Comparison of ENCODE assay signal across 39 mouse cellular contexts in genomic region chrX:53224353-53224944, GRCm38 (mm10). TPM values are rescaled to one million over a fixed set of nuclear protein-coding genes. Genes with fewer than 3 reads are reported as not detected.
A peak's percentile ranks its signal among the peaks of the same experiment; 100 is the strongest.
DNase-seq lines count a peak whose midpoint lies in the region; ATAC-seq lines count a peak whose summit lies in the region.
"Had no signal": no experiment of that assay in that cellular context is flagged by ENCODE, and none has a peak within 500 bp of the region (broad histone marks: within the 10 kb centered on the region; RNA-seq: fewer than 3 reads in every experiment).

No protein-coding gene starts in this region.

- WGBS in heart, embryonic 13.5 days, result 53% methylated on average over 6 of the region's 6 CpGs
- WGBS in kidney, embryonic 14.5 days, result 42% methylated on average over 6 of the region's 6 CpGs
- 52% methylated on average over 6 of the region's 6 CpGs for WGBS in lung, embryonic 16.5 days

- peak overlapping the region; percentile 34 for H3K27ac ChIP-seq in heart, embryonic 13.5 days (replicated peaks)
- peak overlapping the region; percentile 30; the same call in 1 of the 2 replicates for H3K27ac ChIP-seq in kidney, embryonic 14.5 days (ENCODE audit: low read depth, low read length)
- peak overlapping the region; percentile 44; the same call in 1 of the 2 replicates for H3K27ac ChIP-seq in lung, embryonic 16.5 days (ENCODE audit: low read length)
- H3K27ac ChIP-seq: embryonic facial prominence, embryonic 13.5 days; gastrocnemius, adult 2 months; heart, adult 2 months; liver, embryonic 14.5 days had no signal

- no peak for DNase-seq in heart, postnatal 4 days
- DNase-seq in kidney, postnatal 25 days, result no peak
- no peak for DNase-seq in lung, postnatal 25 days (ENCODE audit: low spot score)
- no peak for DNase-seq in ovary, adult 18-20 months (ENCODE audit: low spot score)
- DNase-seq: adrenal gland, postnatal 25 days; cerebellum, adult 11-12 months; cerebellum, adult 9-11 months; embryo, embryonic 11 days; gastrocnemius, adult 2 months; gastrocnemius, postnatal 36 days; heart, adult 2 months; kidney, adult 8-10 months; layer of hippocampus, postnatal 36 days; left cerebral cortex, postnatal 4 days; liver; lung, adult 2 months; midbrain, embryonic 14.5 days; retina, postnatal 1 day; right cerebral cortex, postnatal 14 days; thymus, postnatal 4 days had no signal

- no peak overlapping the region for H3K9ac ChIP-seq in heart, embryonic 13.5 days
- no peak overlapping the region for H3K9ac ChIP-seq in kidney, embryonic 14.5 days (ENCODE audit: low read depth, low read length)
- no peak overlapping the region for H3K9ac ChIP-seq in lung, embryonic 16.5 days (ENCODE audit: low read length)
- H3K9ac ChIP-seq: embryonic facial prominence, embryonic 13.5 days; liver, embryonic 14.5 days had no signal

- no peaks in the 10 kb centered on the region for H3K36me3 ChIP-seq in heart, embryonic 13.5 days
- H3K36me3 ChIP-seq in kidney, embryonic 14.5 days (ENCODE audit: control insufficient read depth, insufficient read depth, low read length), result no peaks in the 10 kb centered on the region
- H3K36me3 ChIP-seq in lung, embryonic 16.5 days (ENCODE audit: control insufficient read depth, insufficient read depth, low read length), result no peaks in the 10 kb centered on the region
- H3K36me3 ChIP-seq: embryonic facial prominence, embryonic 13.5 days had no signal

- no peaks in the 10 kb centered on the region for H3K27me3 ChIP-seq in heart, embryonic 13.5 days (replicated peaks)
- no peaks in the 10 kb centered on the region for H3K27me3 ChIP-seq in kidney, embryonic 14.5 days (ENCODE audit: control insufficient read depth, insufficient read depth, low read length)
- no peaks in the 10 kb centered on the region for H3K27me3 ChIP-seq in lung, embryonic 16.5 days (ENCODE audit: control insufficient read depth, insufficient read depth, low read depth, low read length)
- H3K27me3 ChIP-seq: embryonic facial prominence, embryonic 13.5 days had no signal

- ATAC-seq in heart, embryonic 13.5 days (ENCODE audit: extremely low read depth, insufficient number of reproducible peaks, low FRiP score, low TSS enrichment), result no peak
- ATAC-seq in kidney, embryonic 14.5 days (ENCODE audit: low FRiP score, low TSS enrichment), result peak; percentile 52; the same call in 1 of the 2 replicates
- ATAC-seq in lung, embryonic 16.5 days (ENCODE audit: low read depth), result peak; percentile 70
- ATAC-seq: CD4-positive, CD25-positive, alpha-beta regulatory T cell, adult 4 months; forebrain, embryonic 16.5 days; hindbrain, embryonic 16.5 days had no signal

- no peak overlapping the region for H3K4me2 ChIP-seq in heart, embryonic 13.5 days
- H3K4me2 ChIP-seq in kidney, embryonic 14.5 days (replicated peaks; ENCODE audit: low read depth, low read length), result no peak overlapping the region
- H3K4me2 ChIP-seq in lung, embryonic 16.5 days (ENCODE audit: low read depth, low read length), result no peak overlapping the region
- H3K4me2 ChIP-seq: embryonic facial prominence, embryonic 13.5 days had no signal

- no peaks in the 10 kb centered on the region for H3K9me3 ChIP-seq in heart, embryonic 13.5 days
- H3K9me3 ChIP-seq in kidney, embryonic 14.5 days (ENCODE audit: control insufficient read depth, low read length), result no peaks in the 10 kb centered on the region
- H3K9me3 ChIP-seq in lung, embryonic 16.5 days (ENCODE audit: control insufficient read depth, low read length), result no peaks in the 10 kb centered on the region
- H3K9me3 ChIP-seq: embryonic facial prominence, embryonic 13.5 days had no signal

- H3K4me3 ChIP-seq in heart, embryonic 13.5 days, result no peak overlapping the region
- no peak overlapping the region for H3K4me3 ChIP-seq in kidney, embryonic 14.5 days (ENCODE audit: low read length)
- no peak overlapping the region for H3K4me3 ChIP-seq in lung, embryonic 16.5 days (ENCODE audit: low read length)
- H3K4me3 ChIP-seq: embryonic facial prominence, embryonic 13.5 days; erythroblast, embryonic 14.5 days; gastrocnemius, adult 2 months; heart, adult 2 months had no signal

- H3K4me1 ChIP-seq in heart, embryonic 13.5 days, result peaks cover 7% of the 10 kb centered on the region; the same call in 1 of the 2 replicates
- no peaks in the 10 kb centered on the region for H3K4me1 ChIP-seq in kidney, embryonic 14.5 days (ENCODE audit: control insufficient read depth, insufficient read depth, low read length)
- H3K4me1 ChIP-seq in lung, embryonic 16.5 days (replicated peaks; ENCODE audit: control insufficient read depth, insufficient read depth, low read length), result 0 out of 2 replicates have a peak, but pooled peaks cover 2% of the 10 kb centered on the region
- H3K4me1 ChIP-seq: embryonic facial prominence, embryonic 13.5 days had no signal

RNA-seq across cellular contexts. Expression of gene Plac1, which starts 15.5 kb away (rescaled TPM):
- 7.6 and 8.0 TPM in 2 replicates for polyA plus RNA-seq in heart, embryonic 13.5 days (2015; fragmentation: Nextera tagmentation; extraction: Ambion mirVana)
- total RNA-seq in heart, postnatal 4 days (2021), result 1 to 10 TPM in 1 of 2 experiments, under 1 TPM in 1; 0.69 to 1.0 TPM
- 5.4 and 6.0 TPM in 2 replicates for polyA plus RNA-seq in kidney, embryonic 14.5 days (2014; fragmentation: Nextera tagmentation; extraction: Ambion mirVana)
- polyA plus RNA-seq in lung, embryonic 16.5 days (2015; fragmentation: Nextera tagmentation; extraction: Ambion mirVana), result 19.5 and 21.1 TPM in 2 replicates
- total RNA-seq: adrenal gland, adult 18-20 months; adrenal gland, postnatal 25 days; gastrocnemius, adult 2 months; gastrocnemius, postnatal 36 days; heart, adult 2 months; layer of hippocampus, postnatal 36 days; left cerebral cortex, postnatal 4 days; monocyte, adult 5-6 weeks had no signal
- polyA plus RNA-seq: CD4-positive, CD25-positive, alpha-beta regulatory T cell, adult 4 months; erythroblast, embryonic 14.5 days; forebrain, embryonic 16.5 days; heart, adult 2 months; hindbrain, embryonic 16.5 days; large intestine, adult 2 months; lung, adult 2 months; neural tube, embryonic 14.5 days; small intestine, adult 2 months had no signal

RNA-seq across cellular contexts. Expression of gene Fam122b, which starts 45.2 kb away (rescaled TPM):
- polyA plus RNA-seq in heart, embryonic 13.5 days (2015; fragmentation: Nextera tagmentation; extraction: Ambion mirVana), result 21.1 and 23.8 TPM in 2 replicates
- 10 to 100 TPM; 16.6 to 17.3 TPM for total RNA-seq in heart, postnatal 4 days (2021)
- polyA plus RNA-seq in kidney, embryonic 14.5 days (2014; fragmentation: Nextera tagmentation; extraction: Ambion mirVana), result 7.6 and 10.5 TPM in 2 replicates
- 13.6 and 15.7 TPM in 2 replicates for polyA plus RNA-seq in lung, embryonic 16.5 days (2015; fragmentation: Nextera tagmentation; extraction: Ambion mirVana)

RNA-seq across cellular contexts. Expression of gene Fam122c, which starts 48.8 kb away (rescaled TPM):
- not detected in 2 replicates for polyA plus RNA-seq in heart, embryonic 13.5 days (2015; fragmentation: Nextera tagmentation; extraction: Ambion mirVana)
- total RNA-seq in heart, postnatal 4 days (2021), result not detected
- not detected in 2 replicates for polyA plus RNA-seq in kidney, embryonic 14.5 days (2014; fragmentation: Nextera tagmentation; extraction: Ambion mirVana)
- polyA plus RNA-seq in lung, embryonic 16.5 days (2015; fragmentation: Nextera tagmentation; extraction: Ambion mirVana), result not detected in 2 replicates
- total RNA-seq: adrenal gland, adult 18-20 months; adrenal gland, postnatal 25 days; gastrocnemius, adult 2 months; gastrocnemius, postnatal 36 days; heart, adult 2 months; layer of hippocampus, postnatal 36 days; left cerebral cortex, postnatal 4 days; monocyte, adult 5-6 weeks had no signal
- polyA plus RNA-seq: CD4-positive, CD25-positive, alpha-beta regulatory T cell, adult 4 months; embryonic facial prominence, embryonic 13.5 days; erythroblast, embryonic 14.5 days; forebrain, embryonic 11.5 days; forebrain, embryonic 16.5 days; heart, adult 2 months; hindbrain, embryonic 11.5 days; hindbrain, embryonic 16.5 days; intestine, embryonic 14.5 days; large intestine, adult 2 months; liver, embryonic 14.5 days; lung, adult 2 months; midbrain, embryonic 14.5 days; neural tube, embryonic 14.5 days; small intestine, adult 2 months; stomach, embryonic 14.5 days; thymus, postnatal 0 days had no signal
